Mouse (Mus musculus) kidney, adult 2 months (tissue): Measurements from ENCODE around the gene Ppm1k.
"Not testable (repeated sequence)": the region's sequence is repeated elsewhere in the genome, so short reads cannot be mapped to it uniquely, and the experiment has no call there.

Source experiments
- CTCF ChIP-seq: fragments of 200-500 bp; conservative IDR thresholded peaks from 2 replicates; pipeline ENCODE4 v1.5.1; 2011; ENCODE audit warnings: low read depth, mild to moderate bottlenecking, control low read depth, low read length, moderate library complexity, mixed read lengths; ENCODE audit not compliant: insufficient read depth, insufficient read length
- POLR2A ChIP-seq: fragments of 200-500 bp; IDR thresholded peaks from one replicate; pipeline ENCODE4 v1.6.1; 2011; ENCODE audit warnings: low read depth, low read length, control low read depth

DNA sequence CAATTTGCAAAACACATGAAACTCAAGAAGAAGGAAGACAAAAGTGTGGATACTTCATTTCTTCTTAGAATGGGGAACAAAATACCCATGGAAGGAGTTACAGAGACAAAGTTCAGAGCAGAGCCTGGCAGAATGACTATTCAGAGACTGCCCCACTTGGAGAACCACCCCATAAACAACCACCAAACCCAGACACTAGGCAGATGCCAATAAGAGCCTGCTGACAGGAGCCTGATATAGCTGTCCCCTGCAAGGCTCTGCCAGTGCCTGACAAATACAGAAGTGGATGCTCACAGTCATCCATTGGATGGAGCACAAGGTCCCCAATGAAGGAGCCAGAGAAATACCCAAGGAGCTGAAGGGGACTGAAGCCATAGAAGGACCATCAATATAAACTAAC, 8.3 kb upstream of the Ppm1k start:
- not testable (repeated sequence) for TF ChIP-seq POLR2A, CTCF
